Mouse (Mus musculus) c-Kit-positive CD71-positive TER-119-positive erythroid progenitor cells, embryonic 14.5 days (primary cell): ENCODE results near the gene Zfp648.

Experiments
- DNase-seq: peaks from one replicate; pipeline ENCODE4 v3.0.0-alpha.2; 2013; ENCODE audit warnings: low spot score

Zfp648 gene

GRCm38 (mm10) chr1:154200955-154201722 lies at the start of gene Zfp648:
Gene Zfp648 (plus strand): TSS chr1:154201187.
- no peak for DNase-seq

GRCm38 (mm10) chr1:154152539-154152938 lies 48.4 kb upstream of the Zfp648 start:
- no peak for DNase-seq

GRCm38 (mm10) chr1:154153800-154154199 lies 47.2 kb upstream of the Zfp648 start:
- no peak for DNase-seq

- no peak for DNase-seq
Observed at GRCm38 (mm10) chr1:154156177-154157062, 44.6 kb upstream of the Zfp648 start.

GRCm38 (mm10) chr1:154157131-154157530 lies 43.9 kb upstream of the Zfp648 start:
- DNase-seq, result no peak

GRCm38 (mm10) chr1:154167696-154168095 lies 33.3 kb upstream of the Zfp648 start:
- no peak for DNase-seq

GRCm38 (mm10) chr1:154175334-154175733 lies 25.7 kb upstream of the Zfp648 start:
- DNase-seq, result no peak

- no peak for DNase-seq
Observed at GRCm38 (mm10) chr1:154177781-154178180, 23.2 kb upstream of the Zfp648 start.

GRCm38 (mm10) chr1:154178541-154179155 lies 22.3 kb upstream of the Zfp648 start:
- DNase-seq, result no peak

- DNase-seq, result peak; percentile 31
Observed at GRCm38 (mm10) chr1:154180952-154181351, 20.0 kb upstream of the Zfp648 start.

- no peak for DNase-seq
Observed at GRCm38 (mm10) chr1:154182396-154183076, 18.5 kb upstream of the Zfp648 start.

- DNase-seq, result no peak
Observed at GRCm38 (mm10) chr1:154183077-154183751, 17.8 kb upstream of the Zfp648 start.

GRCm38 (mm10) chr1:154188229-154188628 lies 12.8 kb upstream of the Zfp648 start:
- DNase-seq, result no peak

- DNase-seq, result no peak
Observed at GRCm38 (mm10) chr1:154188631-154189030, 12.4 kb upstream of the Zfp648 start.

- DNase-seq, result no peak
Observed at GRCm38 (mm10) chr1:154189842-154190530, 11.0 kb upstream of the Zfp648 start.

GRCm38 (mm10) chr1:154198896-154199295 lies 2.1 kb upstream of the Zfp648 start:
- no peak for DNase-seq

- DNase-seq, result no peak
Observed at GRCm38 (mm10) chr1:154202580-154202979, 1.6 kb downstream of the Zfp648 start.

- DNase-seq, result no peak
Observed at GRCm38 (mm10) chr1:154203386-154203785, 2.4 kb downstream of the Zfp648 start.

GRCm38 (mm10) chr1:154204652-154205573 lies 3.9 kb downstream of the Zfp648 start:
- DNase-seq, result no peak

GRCm38 (mm10) chr1:154219991-154220390 lies 19.0 kb downstream of the Zfp648 start:
- DNase-seq, result no peak
